Mouse (Mus musculus): ENCODE data around the gene Plod2. TPM values are rescaled to one million over a fixed set of nuclear protein-coding genes. Genes with fewer than 3 reads are reported as not detected.

Plod2 gene
- total RNA-seq, 1 experiment from 2014 or later: 13.4 TPM

- ATAC-seq (replicated peaks in 1 of 2; ENCODE audit: insufficient read depth in 1 of 2, low FRiP score in 2 of 2, low TSS enrichment in 1 of 2, low read depth in 1 of 2, poor library complexity in 2 of 2, severe bottlenecking in 2 of 2): no peak
Measured at GRCm38 (mm10) chr9:92588226-92588625, 46.2 kb downstream of the Plod2 start.

- ATAC-seq (replicated peaks in 1 of 2; ENCODE audit: insufficient read depth in 1 of 2, low FRiP score in 2 of 2, low TSS enrichment in 1 of 2, low read depth in 1 of 2, poor library complexity in 2 of 2, severe bottlenecking in 2 of 2): no peak
Measured at GRCm38 (mm10) chr9:92589021-92589420, 47.0 kb downstream of the Plod2 start.

GRCm38 (mm10) chr9:92591482-92591881, 49.5 kb downstream of the Plod2 start:
- ATAC-seq (replicated peaks in 1 of 2; ENCODE audit: insufficient read depth in 1 of 2, low FRiP score in 2 of 2, low TSS enrichment in 1 of 2, low read depth in 1 of 2, poor library complexity in 2 of 2, severe bottlenecking in 2 of 2): no peak

GRCm38 (mm10) chr9:92592757-92593156, 50.7 kb downstream of the Plod2 start:
- no peak for ATAC-seq (replicated peaks in 1 of 2; ENCODE audit: insufficient read depth in 1 of 2, low FRiP score in 2 of 2, low TSS enrichment in 1 of 2, low read depth in 1 of 2, poor library complexity in 2 of 2, severe bottlenecking in 2 of 2)

GRCm38 (mm10) chr9:92594491-92594890, 52.5 kb downstream of the Plod2 start:
- no peak for ATAC-seq (replicated peaks in 1 of 2; ENCODE audit: insufficient read depth in 1 of 2, low FRiP score in 2 of 2, low TSS enrichment in 1 of 2, low read depth in 1 of 2, poor library complexity in 2 of 2, severe bottlenecking in 2 of 2)

- ATAC-seq (replicated peaks in 1 of 2; ENCODE audit: insufficient read depth in 1 of 2, low FRiP score in 2 of 2, low TSS enrichment in 1 of 2, low read depth in 1 of 2, poor library complexity in 2 of 2, severe bottlenecking in 2 of 2): no peak
Measured at GRCm38 (mm10) chr9:92595296-92595695, 53.3 kb downstream of the Plod2 start.

- no peak for ATAC-seq (replicated peaks in 1 of 2; ENCODE audit: insufficient read depth in 1 of 2, low FRiP score in 2 of 2, low TSS enrichment in 1 of 2, low read depth in 1 of 2, poor library complexity in 2 of 2, severe bottlenecking in 2 of 2)
Measured at GRCm38 (mm10) chr9:92596916-92597547, 55.0 kb downstream of the Plod2 start.

GRCm38 (mm10) chr9:92597776-92598175, 55.8 kb downstream of the Plod2 start:
- no peak for ATAC-seq (replicated peaks in 1 of 2; ENCODE audit: insufficient read depth in 1 of 2, low FRiP score in 2 of 2, low TSS enrichment in 1 of 2, low read depth in 1 of 2, poor library complexity in 2 of 2, severe bottlenecking in 2 of 2)

- no peak for ATAC-seq (replicated peaks in 1 of 2; ENCODE audit: insufficient read depth in 1 of 2, low FRiP score in 2 of 2, low TSS enrichment in 1 of 2, low read depth in 1 of 2, poor library complexity in 2 of 2, severe bottlenecking in 2 of 2)
Measured at GRCm38 (mm10) chr9:92599940-92600538, 58.0 kb downstream of the Plod2 start.

- ATAC-seq (replicated peaks in 1 of 2; ENCODE audit: insufficient read depth in 1 of 2, low FRiP score in 2 of 2, low TSS enrichment in 1 of 2, low read depth in 1 of 2, poor library complexity in 2 of 2, severe bottlenecking in 2 of 2): no peak
Measured at GRCm38 (mm10) chr9:92601551-92601950, 59.5 kb downstream of the Plod2 start.

- ATAC-seq (replicated peaks in 1 of 2; ENCODE audit: insufficient read depth in 1 of 2, low FRiP score in 2 of 2, low TSS enrichment in 1 of 2, low read depth in 1 of 2, poor library complexity in 2 of 2, severe bottlenecking in 2 of 2): no peak
Measured at GRCm38 (mm10) chr9:92603541-92603940, 61.5 kb downstream of the Plod2 start.

- peak; percentile 62 to 81; a peak in 3 of 4 replicates for ATAC-seq (replicated peaks in 1 of 2; ENCODE audit: insufficient read depth in 1 of 2, low FRiP score in 2 of 2, low TSS enrichment in 1 of 2, low read depth in 1 of 2, poor library complexity in 2 of 2, severe bottlenecking in 2 of 2)
Measured at GRCm38 (mm10) chr9:92610628-92611267, 68.7 kb downstream of the Plod2 start.

GRCm38 (mm10) chr9:92612641-92613040, 70.6 kb downstream of the Plod2 start:
- ATAC-seq (replicated peaks in 1 of 2; ENCODE audit: insufficient read depth in 1 of 2, low FRiP score in 2 of 2, low TSS enrichment in 1 of 2, low read depth in 1 of 2, poor library complexity in 2 of 2, severe bottlenecking in 2 of 2): no peak

- ATAC-seq (replicated peaks in 1 of 2; ENCODE audit: insufficient read depth in 1 of 2, low FRiP score in 2 of 2, low TSS enrichment in 1 of 2, low read depth in 1 of 2, poor library complexity in 2 of 2, severe bottlenecking in 2 of 2): no peak
Measured at GRCm38 (mm10) chr9:92613206-92613605, 71.2 kb downstream of the Plod2 start.

GRCm38 (mm10) chr9:92616418-92616817, 74.4 kb downstream of the Plod2 start:
- no peak for ATAC-seq (replicated peaks in 1 of 2; ENCODE audit: insufficient read depth in 1 of 2, low FRiP score in 2 of 2, low TSS enrichment in 1 of 2, low read depth in 1 of 2, poor library complexity in 2 of 2, severe bottlenecking in 2 of 2)

GRCm38 (mm10) chr9:92617376-92617775, 75.4 kb downstream of the Plod2 start:
- ATAC-seq (replicated peaks in 1 of 2; ENCODE audit: insufficient read depth in 1 of 2, low FRiP score in 2 of 2, low TSS enrichment in 1 of 2, low read depth in 1 of 2, poor library complexity in 2 of 2, severe bottlenecking in 2 of 2): no peak

- no peak for ATAC-seq (replicated peaks in 1 of 2; ENCODE audit: insufficient read depth in 1 of 2, low FRiP score in 2 of 2, low TSS enrichment in 1 of 2, low read depth in 1 of 2, poor library complexity in 2 of 2, severe bottlenecking in 2 of 2)
Measured at GRCm38 (mm10) chr9:92620088-92620487, 78.1 kb downstream of the Plod2 start.

GRCm38 (mm10) chr9:92621246-92621645, 79.2 kb downstream of the Plod2 start:
- ATAC-seq (replicated peaks in 1 of 2; ENCODE audit: insufficient read depth in 1 of 2, low FRiP score in 2 of 2, low TSS enrichment in 1 of 2, low read depth in 1 of 2, poor library complexity in 2 of 2, severe bottlenecking in 2 of 2): no peak

- ATAC-seq (replicated peaks in 1 of 2; ENCODE audit: insufficient read depth in 1 of 2, low FRiP score in 2 of 2, low TSS enrichment in 1 of 2, low read depth in 1 of 2, poor library complexity in 2 of 2, severe bottlenecking in 2 of 2): no peak
Measured at GRCm38 (mm10) chr9:92621878-92622282, 79.9 kb downstream of the Plod2 start.
